Comparison of ENCODE assay signal across 8 mouse cellular contexts in the genomic region with DNA sequence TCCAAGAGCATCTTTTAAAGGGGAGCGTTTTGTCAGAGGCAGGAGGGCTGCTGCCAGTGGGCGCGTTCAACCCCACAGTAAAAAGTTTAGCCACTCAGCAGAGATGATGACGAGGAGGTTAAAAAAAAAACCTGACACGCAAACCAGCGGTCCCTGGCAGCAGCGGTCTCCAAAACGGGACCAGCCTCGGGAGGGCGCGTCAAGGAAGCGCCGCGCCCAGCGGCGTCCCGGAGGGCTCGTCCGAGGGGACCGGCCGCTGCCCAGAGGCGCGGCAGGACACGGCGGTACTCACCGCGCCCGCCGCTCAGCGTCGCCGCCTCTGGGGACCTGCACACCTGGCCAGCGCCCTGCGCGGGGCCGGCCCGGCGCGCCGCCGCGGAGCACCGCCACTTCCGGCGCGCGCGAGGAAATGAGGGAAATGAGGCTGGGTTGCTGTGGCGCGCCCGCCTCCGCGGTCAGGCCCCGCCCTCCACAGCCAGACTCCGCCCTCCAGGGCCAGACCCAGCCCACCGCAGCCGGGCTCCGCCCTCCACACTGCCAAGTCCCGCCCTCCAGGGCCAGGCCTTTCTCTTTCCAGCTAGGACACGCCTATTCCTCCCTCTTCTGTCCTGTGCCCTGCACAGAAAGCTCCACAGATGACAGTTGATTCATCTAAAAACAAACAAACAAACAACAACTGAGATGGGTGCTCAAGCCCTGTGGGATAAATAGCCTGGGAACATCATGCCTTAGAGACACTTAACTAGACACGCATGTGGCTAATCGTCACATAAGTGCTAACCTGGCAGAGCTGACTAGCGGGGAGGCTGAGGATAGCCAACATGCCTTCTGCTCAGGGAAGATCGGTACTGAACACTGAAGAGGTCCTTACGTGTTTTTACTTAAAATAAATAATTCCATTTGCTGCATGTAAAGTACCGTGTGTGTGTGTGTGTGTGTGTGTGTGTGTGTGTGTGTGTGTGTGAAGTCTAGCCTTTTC. TPM values are rescaled to one million over a fixed set of nuclear protein-coding genes. Genes with fewer than 3 reads are reported as not detected.
A peak's percentile ranks its signal among the peaks of the same experiment; 100 is the strongest.
DNase-seq lines count a peak whose midpoint lies in the region; ATAC-seq lines count a peak whose summit lies in the region.

TSS of gene Csgalnact2 (minus strand) at position 410 of the 979 bp plus-strand sequence.

- H3K4me3 ChIP-seq in hindbrain, embryonic 12.5 days: peak within 1 kb of the TSS; percentile 81

- peak; percentile 91 for DNase-seq in MN1 (ENCODE audit: low spot score)
- DNase-seq in cerebellum, adult 9-10 months: peak; percentile 91
- peak; percentile 77 to 92 for DNase-seq in frontal cortex, adult 2 months (ENCODE audit: extremely low spot score in 1 of 2, low spot score in 1 of 2)
- DNase-seq in layer of hippocampus, postnatal 14 days (ENCODE audit: low spot score in 2 of 2): peak; percentile 91 to 93
- DNase-seq in lung, postnatal 14 days: peak; percentile 96
- peak; percentile 77 for DNase-seq in retina, adult 2 months (ENCODE audit: low read depth, low spot score)
- peak; percentile 90 to 93 for DNase-seq in thymus, postnatal 36 days

- H3K9ac ChIP-seq in hindbrain, embryonic 12.5 days: peak within 1 kb of the TSS; percentile 80

- H3K36me3 ChIP-seq in hindbrain, embryonic 12.5 days: no peaks in the 10 kb centered on the region

- 7% methylated on average over 59 of the region's 66 CpGs for WGBS in hindbrain, embryonic 12.5 days

- 0 out of 2 replicates have a peak, but pooled peaks cover 2% of the 10 kb centered on the region for H3K4me1 ChIP-seq in hindbrain, embryonic 12.5 days

- H3K9me3 ChIP-seq in hindbrain, embryonic 12.5 days (replicated peaks): no peaks in the 10 kb centered on the region

- peak; percentile 99 for ATAC-seq in hindbrain, embryonic 12.5 days (ENCODE audit: low FRiP score)

- no peaks in the 10 kb centered on the region for H3K27me3 ChIP-seq in hindbrain, embryonic 12.5 days

- H3K4me2 ChIP-seq in hindbrain, embryonic 12.5 days (replicated peaks): peak within 1 kb of the TSS; percentile 73

- H3K27ac ChIP-seq in hindbrain, embryonic 12.5 days: peak within 1 kb of the TSS; percentile 77

RNA-seq across cellular contexts. Expression of gene Csgalnact2, which starts in this region (rescaled TPM):
- polyA plus RNA-seq in frontal cortex, adult 2 months (2012; rRNA removed): 8.9 and 9.9 TPM in 2 replicates
- 9.8 and 12.3 TPM in 2 replicates for polyA plus RNA-seq in hindbrain, embryonic 12.5 days (2016; fragmentation: Nextera tagmentation; extraction: Ambion mirVana)
- total RNA-seq in layer of hippocampus, postnatal 14 days (2021): 10 to 100 TPM; 10.9 to 12.8 TPM

Comparison
In these comparisons a context has a peak if more than half of its experiments do, and no peak if none do; other contexts are left out.
1. Peak in every context shown above with its lines: DNase-seq, ATAC-seq, H3K4me3 ChIP-seq and H3K27ac ChIP-seq.